Mouse (Mus musculus): ENCODE results near the gene Ung. TPM values are rescaled to one million over a fixed set of nuclear protein-coding genes. Genes with fewer than 3 reads are reported as not detected.

Gene Ung
- polyA plus RNA-seq, 2 experiments: 11.0 to 13.3 TPM

GRCm38 (mm10) chr5:114176548-114177400, 46.6 kb downstream of the Ung start:
- ATAC-seq (ENCODE audit: insufficient read depth) (no peak), DNase-seq (ENCODE audit: low read depth in 3 of 3, low spot score in 3 of 3) (no peak)
- H3K9me3 ChIP-seq (ENCODE audit: control insufficient read depth, low read length): no peaks in the 10 kb centered on the region
- no peaks in the 10 kb centered on the region for H3K36me3 ChIP-seq (replicated peaks; ENCODE audit: control insufficient read depth, insufficient read depth, low read depth)
- TF ChIP-seq EP300 (IDR thresholded peaks at IDR 0.05; ENCODE audit: low read depth) (no peak), CTCF (IDR thresholded peaks at IDR 0.05; ENCODE audit: low read depth) (0 out of 2 replicates have a peak, but pooled peaks have one; percentile 19)
- H3K4me1 ChIP-seq (replicated peaks; ENCODE audit: control insufficient read depth in 2 of 2, insufficient read depth in 2 of 2, low read length in 1 of 2): peaks cover 3% of the 10 kb centered on the region in 2 experiments; a peak in 2 of 4 replicates
- peak overlapping the region; percentile 65 for H3K4me2 ChIP-seq (ENCODE audit: low read depth)
- no peak overlapping the region for H3K9ac ChIP-seq (replicated peaks)
- WGBS (ENCODE audit: insufficient replicate concordance): 53% methylated on average over 8 of the region's 8 CpGs
- no peaks in the 10 kb centered on the region for H3K27me3 ChIP-seq (ENCODE audit: control insufficient read depth, insufficient read depth, low read length)
- no peak overlapping the region for H3K27ac ChIP-seq
- H3K4me3 ChIP-seq (ENCODE audit: insufficient read depth in 1 of 2, low read depth in 2 of 2, low read length in 2 of 2): peak overlapping the region in 1 of 2 experiments; percentile 45; a peak in 2 of 4 replicates

- DNase-seq (ENCODE audit: low read depth in 3 of 3, low spot score in 3 of 3) (no peak), ATAC-seq (ENCODE audit: insufficient read depth) (no peak)
- Histone ChIP-seq H3K4me2 (ENCODE audit: low read depth) (no peak overlapping the region), H3K9ac (replicated peaks) (no peak overlapping the region), H3K36me3 (replicated peaks; ENCODE audit: control insufficient read depth, insufficient read depth, low read depth) (no peaks in the 10 kb centered on the region), H3K27ac (no peak overlapping the region), H3K9me3 (ENCODE audit: control insufficient read depth, low read length) (no peaks in the 10 kb centered on the region), H3K4me1 (replicated peaks; ENCODE audit: control insufficient read depth in 2 of 2, insufficient read depth in 2 of 2, low read length in 1 of 2) (peaks cover 3% of the 10 kb centered on the region in 2 experiments; a peak in 2 of 4 replicates), H3K27me3 (ENCODE audit: control insufficient read depth, insufficient read depth, low read length) (no peaks in the 10 kb centered on the region), H3K4me3 (ENCODE audit: insufficient read depth in 1 of 2, low read depth in 2 of 2, low read length in 2 of 2) (no peak overlapping the region)
- 59% methylated on average over 4 of the region's 4 CpGs for WGBS (ENCODE audit: insufficient replicate concordance)
- TF ChIP-seq CTCF (IDR thresholded peaks at IDR 0.05; ENCODE audit: low read depth): no peak; the same call in 1 of the 2 replicates
- no peak for TF ChIP-seq EP300 (IDR thresholded peaks at IDR 0.05; ENCODE audit: low read depth)
Measured at GRCm38 (mm10) chr5:114177966-114178719, 48.0 kb downstream of the Ung start.

GRCm38 (mm10) chr5:114179541-114179940, 49.4 kb downstream of the Ung start:
- no peak overlapping the region for H3K27ac ChIP-seq
- H3K36me3 ChIP-seq (replicated peaks; ENCODE audit: control insufficient read depth, insufficient read depth, low read depth): no peaks in the 10 kb centered on the region
- no peaks in the 10 kb centered on the region for H3K9me3 ChIP-seq (ENCODE audit: control insufficient read depth, low read length)
- H3K4me2 ChIP-seq (ENCODE audit: low read depth): no peak overlapping the region
- H3K4me1 ChIP-seq (replicated peaks; ENCODE audit: control insufficient read depth in 2 of 2, insufficient read depth in 2 of 2, low read length in 1 of 2): peaks cover 3% of the 10 kb centered on the region in 2 experiments; a peak in 2 of 4 replicates
- H3K27me3 ChIP-seq (ENCODE audit: control insufficient read depth, insufficient read depth, low read length): no peaks in the 10 kb centered on the region
- no peak overlapping the region for H3K4me3 ChIP-seq (ENCODE audit: insufficient read depth in 1 of 2, low read depth in 2 of 2, low read length in 2 of 2)
- TF ChIP-seq EP300 (IDR thresholded peaks at IDR 0.05; ENCODE audit: low read depth): no peak
- no peak for TF ChIP-seq CTCF (IDR thresholded peaks at IDR 0.05; ENCODE audit: low read depth)
- WGBS (ENCODE audit: insufficient replicate concordance): 69% methylated on average over 11 of the region's 11 CpGs
- no peak for ATAC-seq (ENCODE audit: insufficient read depth)
- no peak for DNase-seq (ENCODE audit: low read depth in 3 of 3, low spot score in 3 of 3)
- no peak overlapping the region for H3K9ac ChIP-seq (replicated peaks)

- no peaks in the 10 kb centered on the region for H3K4me1 ChIP-seq (replicated peaks; ENCODE audit: control insufficient read depth in 2 of 2, insufficient read depth in 2 of 2, low read length in 1 of 2)
- no peak overlapping the region for H3K4me3 ChIP-seq (ENCODE audit: insufficient read depth in 1 of 2, low read depth in 2 of 2, low read length in 2 of 2)
- H3K27me3 ChIP-seq (ENCODE audit: control insufficient read depth, insufficient read depth, low read length): no peaks in the 10 kb centered on the region
- no peaks in the 10 kb centered on the region for H3K9me3 ChIP-seq (ENCODE audit: control insufficient read depth, low read length)
- WGBS (ENCODE audit: insufficient replicate concordance): 67% methylated on average over 2 of the region's 2 CpGs
- no peak for DNase-seq (ENCODE audit: low read depth in 3 of 3, low spot score in 3 of 3)
- no peak overlapping the region for H3K4me2 ChIP-seq (ENCODE audit: low read depth)
- no peaks in the 10 kb centered on the region for H3K36me3 ChIP-seq (replicated peaks; ENCODE audit: control insufficient read depth, insufficient read depth, low read depth)
- TF ChIP-seq CTCF (IDR thresholded peaks at IDR 0.05; ENCODE audit: low read depth) (no peak), EP300 (IDR thresholded peaks at IDR 0.05; ENCODE audit: low read depth) (no peak)
- ATAC-seq (ENCODE audit: insufficient read depth): no peak
- H3K27ac ChIP-seq: no peak overlapping the region
- H3K9ac ChIP-seq (replicated peaks): no peak overlapping the region
Measured at GRCm38 (mm10) chr5:114183493-114183892, 53.3 kb downstream of the Ung start.

- WGBS (ENCODE audit: insufficient replicate concordance): 41% methylated on average over 2 of the region's 2 CpGs
- ATAC-seq (ENCODE audit: insufficient read depth): no peak
- no peak overlapping the region for H3K4me2 ChIP-seq (ENCODE audit: low read depth)
- no peak for TF ChIP-seq EP300 (IDR thresholded peaks at IDR 0.05; ENCODE audit: low read depth)
- 0 out of 2 replicates have a peak, but pooled peaks have one; percentile 2 for TF ChIP-seq CTCF (IDR thresholded peaks at IDR 0.05; ENCODE audit: low read depth)
- no peak overlapping the region for H3K9ac ChIP-seq (replicated peaks)
- no peaks in the 10 kb centered on the region for H3K4me1 ChIP-seq (replicated peaks; ENCODE audit: control insufficient read depth in 2 of 2, insufficient read depth in 2 of 2, low read length in 1 of 2)
- H3K9me3 ChIP-seq (ENCODE audit: control insufficient read depth, low read length): no peaks in the 10 kb centered on the region
- H3K36me3 ChIP-seq (replicated peaks; ENCODE audit: control insufficient read depth, insufficient read depth, low read depth): no peaks in the 10 kb centered on the region
- H3K4me3 ChIP-seq (ENCODE audit: insufficient read depth in 1 of 2, low read depth in 2 of 2, low read length in 2 of 2): no peak overlapping the region
- no peak overlapping the region for H3K27ac ChIP-seq
- DNase-seq (ENCODE audit: low read depth in 3 of 3, low spot score in 3 of 3): no peak
- no peaks in the 10 kb centered on the region for H3K27me3 ChIP-seq (ENCODE audit: control insufficient read depth, insufficient read depth, low read length)
Measured at GRCm38 (mm10) chr5:114187108-114187507, 56.9 kb downstream of the Ung start.

Other genes starting within 250 kb of the Ung start
- 26.2 and 32.4 TPM in 2 replicates for gene Coro1c, start 221.6 kb upstream of the Ung start, polyA plus RNA-seq (2012; rRNA removed)
- 35.6 and 41.2 TPM in 2 replicates for gene Coro1c, start 221.6 kb upstream of the Ung start, polyA plus RNA-seq (2014; fragmentation: Nextera tagmentation; extraction: Ambion mirVana)
- gene Ssh1, start 136.5 kb upstream of the Ung start, polyA plus RNA-seq (2012; rRNA removed): 4.8 and 4.9 TPM in 2 replicates
- gene Ssh1, start 136.5 kb upstream of the Ung start, polyA plus RNA-seq (2014; fragmentation: Nextera tagmentation; extraction: Ambion mirVana): 6.7 TPM in 2 replicates
- not detected in 2 replicates for gene Dao, start 126.7 kb upstream of the Ung start, polyA plus RNA-seq (2012; rRNA removed)
- not detected in 2 replicates for gene Dao, start 126.7 kb upstream of the Ung start, polyA plus RNA-seq (2014; fragmentation: Nextera tagmentation; extraction: Ambion mirVana)
- 3.7 and 3.9 TPM in 2 replicates for gene Usp30, start 64.9 kb upstream of the Ung start, polyA plus RNA-seq (2012; rRNA removed)
- gene Usp30, start 64.9 kb upstream of the Ung start, polyA plus RNA-seq (2014; fragmentation: Nextera tagmentation; extraction: Ambion mirVana): 2.0 and 2.1 TPM in 2 replicates
- 0.11 TPM in 1 of 2 replicates, not detected in the other for gene Svop, start 38.8 kb upstream of the Ung start, polyA plus RNA-seq (2012; rRNA removed)
- 0.06 TPM in 1 of 2 replicates, not detected in the other for gene Svop, start 38.8 kb upstream of the Ung start, polyA plus RNA-seq (2014; fragmentation: Nextera tagmentation; extraction: Ambion mirVana)
- 3.3 and 3.9 TPM in 2 replicates for gene Alkbh2, start 2.2 kb upstream of the Ung start, polyA plus RNA-seq (2012; rRNA removed)
- 4.5 and 5.7 TPM in 2 replicates for gene Alkbh2, start 2.2 kb upstream of the Ung start, polyA plus RNA-seq (2014; fragmentation: Nextera tagmentation; extraction: Ambion mirVana)
- gene Acacb, start 16.1 kb downstream of the Ung start, polyA plus RNA-seq (2012; rRNA removed): 0.22 and 0.29 TPM in 2 replicates
- gene Acacb, start 16.1 kb downstream of the Ung start, polyA plus RNA-seq (2014; fragmentation: Nextera tagmentation; extraction: Ambion mirVana): 0.20 and 0.44 TPM in 2 replicates
- not detected in 2 replicates for gene Foxn4, start 143.4 kb downstream of the Ung start, polyA plus RNA-seq (2012; rRNA removed)
- gene Foxn4, start 143.4 kb downstream of the Ung start, polyA plus RNA-seq (2014; fragmentation: Nextera tagmentation; extraction: Ambion mirVana): not detected in 2 replicates
- 0.14 and 0.19 TPM in 2 replicates for gene Myo1h, start 158.8 kb downstream of the Ung start, polyA plus RNA-seq (2012; rRNA removed)
- gene Myo1h, start 158.8 kb downstream of the Ung start, polyA plus RNA-seq (2014; fragmentation: Nextera tagmentation; extraction: Ambion mirVana): 0.11 and 0.44 TPM in 2 replicates

Measured in liver, embryonic 14.5 days (tissue).